ENCODE assay signal across 9 mouse cellular contexts in genomic region chr6:39007223-39007622, GRCm38 (mm10).
DNase-seq lines count a peak whose midpoint lies in the region; ATAC-seq lines count a peak whose summit lies in the region.
"Had no signal": no experiment of that assay in that cellular context is flagged by ENCODE, and none has a peak within 500 bp of the region (broad histone marks: within the 10 kb centered on the region; RNA-seq: fewer than 3 reads in every experiment).

No protein-coding gene starts in this region.

- no peak for ATAC-seq in heart, embryonic 12.5 days (ENCODE audit: insufficient number of reproducible peaks, low FRiP score)
- no peak for ATAC-seq in neural tube, embryonic 15.5 days (ENCODE audit: low FRiP score)

- no peaks in the 10 kb centered on the region for H3K36me3 ChIP-seq in heart, embryonic 10.5 days
- no peaks in the 10 kb centered on the region for H3K36me3 ChIP-seq in heart, embryonic 12.5 days
- H3K36me3 ChIP-seq in neural tube, embryonic 15.5 days: no peaks in the 10 kb centered on the region
- no peaks in the 10 kb centered on the region for H3K36me3 ChIP-seq in splenic B cell, adult 2 months (ENCODE audit: control insufficient read depth, insufficient read depth, low read length, poor library complexity, severe bottlenecking)

- WGBS in heart, embryonic 10.5 days: 62% methylated on average over 5 of the region's 5 CpGs
- 66% methylated on average over 5 of the region's 5 CpGs for WGBS in heart, embryonic 12.5 days
- WGBS in neural tube, embryonic 15.5 days: 80% methylated on average over 5 of the region's 5 CpGs

- no peaks in the 10 kb centered on the region for H3K9me3 ChIP-seq in heart, embryonic 10.5 days
- no peaks in the 10 kb centered on the region for H3K9me3 ChIP-seq in heart, embryonic 12.5 days (replicated peaks)
- no peaks in the 10 kb centered on the region for H3K9me3 ChIP-seq in neural tube, embryonic 15.5 days (replicated peaks)

- H3K9ac ChIP-seq in heart, embryonic 12.5 days: no peak overlapping the region
- no peak overlapping the region for H3K9ac ChIP-seq in neural tube, embryonic 15.5 days (replicated peaks)

- H3K4me2 ChIP-seq in heart, embryonic 12.5 days: no peak overlapping the region
- H3K4me2 ChIP-seq in neural tube, embryonic 15.5 days: no peak overlapping the region

- 0 out of 2 replicates have a peak, but pooled peaks cover 9% of the 10 kb centered on the region for H3K4me1 ChIP-seq in heart, embryonic 10.5 days
- 0 out of 2 replicates have a peak, but pooled peaks cover 7% of the 10 kb centered on the region for H3K4me1 ChIP-seq in heart, embryonic 12.5 days (replicated peaks)
- peaks cover 28% of the 10 kb centered on the region for H3K4me1 ChIP-seq in neural tube, embryonic 15.5 days

- intact Hi-C loops in left cerebral cortex, postnatal 25 days (cut with DNase I): no loop called here

- H3K27me3 ChIP-seq in heart, embryonic 10.5 days (ENCODE audit: insufficient read depth, poor library complexity, severe bottlenecking): no peaks in the 10 kb centered on the region
- no peaks in the 10 kb centered on the region for H3K27me3 ChIP-seq in heart, embryonic 12.5 days (replicated peaks)
- no peaks in the 10 kb centered on the region for H3K27me3 ChIP-seq in neural tube, embryonic 15.5 days (replicated peaks)
- H3K27me3 ChIP-seq in splenic B cell, adult 2 months (ENCODE audit: control insufficient read depth, insufficient read depth, low read length, poor library complexity, severe bottlenecking): no peaks in the 10 kb centered on the region
- H3K27me3 ChIP-seq: megakaryocyte, embryonic 14.5 days had no signal

- no peak for DNase-seq in heart, embryonic 10.5 days (ENCODE audit: low spot score)
- no peak for DNase-seq in neural tube, embryonic 10.5 days (ENCODE audit: extremely low spot score, low spot score)
- DNase-seq in lung, postnatal 4 days: peak; percentile 47 to 48
- peak; percentile 87 for DNase-seq in splenic B cell, adult 2 months (ENCODE audit: low read depth, low spot score)
- DNase-seq in gastrocnemius, postnatal 25 days: no peak
- no peak for DNase-seq in left cerebral cortex, postnatal 25 days (ENCODE audit: low spot score in 2 of 2)

- H3K27ac ChIP-seq in heart, embryonic 10.5 days: peak overlapping the region; percentile 2; the same call in 1 of the 2 replicates
- no peak overlapping the region for H3K27ac ChIP-seq in heart, embryonic 12.5 days (ENCODE audit: poor library complexity, severe bottlenecking)
- H3K27ac ChIP-seq in neural tube, embryonic 15.5 days (replicated peaks): 0 out of 2 replicates have a peak overlapping the region, but pooled peaks have one; percentile 33

- no peak overlapping the region for H3K4me3 ChIP-seq in heart, embryonic 10.5 days
- no peak overlapping the region for H3K4me3 ChIP-seq in heart, embryonic 12.5 days
- no peak overlapping the region for H3K4me3 ChIP-seq in neural tube, embryonic 15.5 days (replicated peaks)
- H3K4me3 ChIP-seq: megakaryocyte, embryonic 14.5 days had no signal

Comparison
In these comparisons a context has a peak if more than half of its experiments do, and no peak if none do; other contexts are left out.
1. DNase-seq: peak in lung, postnatal 4 days (2 of 2) and splenic B cell, adult 2 months (single experiment); none in heart, embryonic 10.5 days (single experiment), neural tube, embryonic 10.5 days (single experiment), gastrocnemius, postnatal 25 days (single experiment) and left cerebral cortex, postnatal 25 days (0 of 2).